In genomic region chr7:84077257-84078013, GRCm38 (mm10) we compare ENCODE assay signal across 28 mouse cellular contexts. TPM values are rescaled to one million over a fixed set of nuclear protein-coding genes. Genes with fewer than 3 reads are reported as not detected.
DNase-seq lines count a peak whose midpoint lies in the region; ATAC-seq and TF ChIP-seq lines count a peak whose summit lies in the region.
"Had no signal": no experiment of that assay in that cellular context is flagged by ENCODE, and none has a peak within 500 bp of the region (broad histone marks: within the 10 kb centered on the region; RNA-seq: fewer than 3 reads in every experiment).

No protein-coding gene starts in this region.

- H3K27ac ChIP-seq in kidney, embryonic 16.5 days (ENCODE audit: low read length), result 0 out of 2 replicates have a peak overlapping the region, but pooled peaks have one; percentile 25
- H3K27ac ChIP-seq in embryonic fibroblast, embryonic 13.5 days (ENCODE audit: insufficient read depth, low read length), result peak overlapping the region; percentile 77
- H3K27ac ChIP-seq: forebrain, embryonic 10.5 days; forebrain, embryonic 15.5 days; hindbrain, embryonic 10.5 days; limb, embryonic 15.5 days; liver, embryonic 14.5 days; neural tube, embryonic 12.5 days; stomach, postnatal 0 days had no signal

- no peak overlapping the region for H3K4me3 ChIP-seq in kidney, embryonic 16.5 days (ENCODE audit: low read length)
- no peak overlapping the region for H3K4me3 ChIP-seq in embryonic fibroblast, embryonic 13.5 days (ENCODE audit: insufficient read depth, low read length)
- H3K4me3 ChIP-seq: forebrain, embryonic 10.5 days; forebrain, embryonic 15.5 days; hindbrain, embryonic 10.5 days; limb, embryonic 15.5 days; neural tube, embryonic 12.5 days had no signal

- WGBS in kidney, embryonic 16.5 days, result 42% methylated on average over 7 of the region's 7 CpGs

- H3K9ac ChIP-seq in kidney, embryonic 16.5 days (replicated peaks; ENCODE audit: low read length), result no peak overlapping the region
- H3K9ac ChIP-seq: forebrain, embryonic 15.5 days; limb, embryonic 15.5 days; liver, embryonic 14.5 days; lung, embryonic 14.5 days; neural tube, embryonic 12.5 days had no signal

- ATAC-seq in kidney, embryonic 16.5 days (ENCODE audit: low FRiP score, low TSS enrichment), result peak; percentile 88
- ATAC-seq in erythroblast, adult 5-6 weeks (replicated peaks; ENCODE audit: low FRiP score, poor library complexity, severe bottlenecking), result no peak
- ATAC-seq: forebrain, embryonic 15.5 days; hindbrain, embryonic 16.5 days; midbrain, embryonic 16.5 days had no signal

- no peak for DNase-seq in kidney, postnatal 25 days
- peak; percentile 78 for DNase-seq in 3T3-L1 (ENCODE audit: low read depth, low spot score)
- peak; percentile 66 for DNase-seq in Muller cell, postnatal 12 days (ENCODE audit: inconsistent ontology term)
- DNase-seq in urinary bladder, postnatal 25 days (ENCODE audit: low spot score), result no peak
- DNase-seq: adrenal gland, postnatal 25 days; cerebellum, adult 18-20 months; cerebellum, postnatal 10 days; heart, postnatal 14 days; kidney, adult 9 months; lung, embryonic 14.5 days; lung, postnatal 14 days; right cerebral cortex, adult 18-20 months; spleen, adult 18-20 months; thymus, adult 18-20 months; thymus, postnatal 25 days had no signal

- TF ChIP-seq POLR2A in embryonic fibroblast, embryonic 13.5 days (IDR thresholded peaks at IDR 0.05; ENCODE audit: low read depth, low read length), result no peak

- no peaks in the 10 kb centered on the region for H3K36me3 ChIP-seq in kidney, embryonic 16.5 days (ENCODE audit: insufficient read depth, low read length)
- H3K36me3 ChIP-seq: forebrain, embryonic 10.5 days; forebrain, embryonic 15.5 days; hindbrain, embryonic 10.5 days; limb, embryonic 15.5 days; neural tube, embryonic 12.5 days had no signal

- no peak overlapping the region for H3K4me2 ChIP-seq in kidney, embryonic 16.5 days (replicated peaks; ENCODE audit: low read depth, low read length)
- H3K4me2 ChIP-seq: forebrain, embryonic 15.5 days; limb, embryonic 15.5 days; lung, embryonic 14.5 days; neural tube, embryonic 12.5 days had no signal

- no peak for TF ChIP-seq CTCF in embryonic fibroblast, embryonic 13.5 days (IDR thresholded peaks at IDR 0.05; ENCODE audit: borderline replicate concordance, insufficient read depth, low read length)

- no peaks in the 10 kb centered on the region for H3K9me3 ChIP-seq in kidney, embryonic 16.5 days (ENCODE audit: low read length)
- H3K9me3 ChIP-seq: forebrain, embryonic 10.5 days; forebrain, embryonic 15.5 days; hindbrain, embryonic 10.5 days; limb, embryonic 15.5 days; neural tube, embryonic 12.5 days had no signal

- no peaks in the 10 kb centered on the region for H3K27me3 ChIP-seq in kidney, embryonic 16.5 days (ENCODE audit: insufficient read depth, low read length)
- H3K27me3 ChIP-seq: forebrain, embryonic 15.5 days; limb, embryonic 15.5 days; neural tube, embryonic 12.5 days had no signal

- H3K4me1 ChIP-seq in kidney, embryonic 16.5 days (ENCODE audit: insufficient read depth, low read length), result no peaks in the 10 kb centered on the region
- peaks cover 2% of the 10 kb centered on the region; the same call in 1 of the 2 replicates for H3K4me1 ChIP-seq in embryonic fibroblast, embryonic 13.5 days (ENCODE audit: control insufficient read depth, insufficient read depth, low read length)
- H3K4me1 ChIP-seq: hindbrain, embryonic 10.5 days; limb, embryonic 15.5 days; neural tube, embryonic 12.5 days had no signal

RNA-seq across cellular contexts. Expression of gene Cemip, which starts 8.9 kb away (rescaled TPM):
- polyA plus RNA-seq in kidney, embryonic 16.5 days (2015; fragmentation: Nextera tagmentation; extraction: Ambion mirVana), result 0.26 and 0.42 TPM in 2 replicates
- 73.5 and 79.0 TPM in 2 replicates for polyA plus RNA-seq in embryonic fibroblast, embryonic 13.5 days (2011; ENCODE audit: insufficient read length, low read depth, missing spikeins)
- total RNA-seq in erythroblast, adult 5-6 weeks (2015; ENCODE audit: low replicate concordance), result 0.42 TPM in 1 of 2 replicates, not detected in the other
- not detected in 2 replicates for total RNA-seq in erythroblast, adult 5-6 weeks (2017; ENCODE audit: low replicate concordance)
- total RNA-seq: common myeloid progenitor, adult 5-6 weeks had no signal

Comparison
In these comparisons a context has a peak if more than half of its experiments do, and no peak if none do; other contexts are left out.
1. DNase-seq: peak in 3T3-L1 (single experiment) and Muller cell, postnatal 12 days (single experiment); none in kidney, postnatal 25 days (0 of 2) and urinary bladder, postnatal 25 days (single experiment).
2. RNA of gene Cemip, which starts 8.9 kb away (polyA plus RNA-seq): 73.5 to 79.0 TPM in embryonic fibroblast, embryonic 13.5 days; 0.26 to 0.42 TPM in kidney, embryonic 16.5 days; every median in the first group is over 10 times any median in the second.